Mouse (Mus musculus) cerebellum, adult 2 months (tissue): ENCODE results near the gene Map4k3.

Experiments
- CTCF ChIP-seq: fragments of 200-500 bp; IDR thresholded peaks from 2 replicates; pipeline ENCODE4 v1.5.1; 2011; ENCODE audit warnings: low read depth, mild to moderate bottlenecking, control low read depth, low read length, moderate library complexity, borderline replicate concordance; ENCODE audit not compliant: insufficient read depth
- POLR2A ChIP-seq: fragments of 200-500 bp; IDR thresholded peaks from 2 replicates; pipeline ENCODE4 v1.6.1; 2011; ENCODE audit warnings: low read length, control low read depth, borderline replicate concordance; ENCODE audit not compliant: insufficient read depth

DNA sequence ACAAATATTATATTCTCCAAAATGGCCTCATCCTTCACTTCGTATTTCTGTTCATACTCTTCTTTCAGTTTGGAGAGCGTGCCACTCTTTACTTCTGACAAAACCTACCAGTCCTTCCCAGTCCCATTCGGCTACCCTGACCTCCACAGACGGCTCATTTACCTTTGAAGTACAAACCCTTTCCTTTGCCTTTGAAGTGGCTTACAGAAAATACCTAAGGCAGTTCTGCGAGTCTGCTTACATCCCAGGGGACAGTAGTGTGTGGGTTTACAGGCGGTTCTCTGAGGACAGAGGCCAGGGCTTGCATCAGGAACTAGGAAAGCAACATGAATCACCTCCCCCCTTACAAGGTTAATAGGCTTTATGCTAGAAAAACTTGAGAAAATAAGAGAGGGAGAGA lies 75.5 kb downstream of the Map4k3 start:
- no peak for TF ChIP-seq CTCF
- TF ChIP-seq POLR2A, result no peak
